29 mouse cellular contexts compared by ENCODE assay signal in genomic region chr13:4168006-4168405, GRCm38 (mm10). TPM values are rescaled to one million over a fixed set of nuclear protein-coding genes. Genes with fewer than 3 reads are reported as not detected.
"Had no signal": no experiment of that assay in that cellular context is flagged by ENCODE, and none has a peak within 500 bp of the region (broad histone marks: within the 10 kb centered on the region; RNA-seq: fewer than 3 reads in every experiment).

No protein-coding gene starts in this region.

- DNase-seq: cerebellum, adult 9-11 months; cerebellum, postnatal 10 days; cerebellum, postnatal 14 days; cerebellum, postnatal 25 days; cerebellum, postnatal 36 days; embryo, embryonic 11 days; forebrain, postnatal 0 days; gastrocnemius, adult 2 months; gastrocnemius, postnatal 10 days; gastrocnemius, postnatal 14 days; gastrocnemius, postnatal 25 days; gastrocnemius, postnatal 36 days; heart, adult 11 months; heart, adult 18-20 months; heart, adult 2 months had no signal

- ATAC-seq: forebrain, embryonic 13.5 days; forebrain, embryonic 14.5 days; forebrain, embryonic 15.5 days; forebrain, embryonic 16.5 days; forebrain, postnatal 0 days had no signal

RNA-seq across cellular contexts. Expression of gene Akr1c18, which starts 17.6 kb away (rescaled TPM):
- total RNA-seq: common myeloid progenitor, adult 5-6 weeks; granulocyte monocyte progenitor cell, adult 5-6 weeks; heart, adult 2 months; heart, adult 8-10 months had no signal
- polyA plus RNA-seq: embryonic facial prominence, embryonic 10.5 days; embryonic facial prominence, embryonic 11.5 days; embryonic facial prominence, embryonic 12.5 days; erythroblast, embryonic 14.5 days; forebrain, embryonic 10.5 days; forebrain, embryonic 11.5 days; forebrain, embryonic 12.5 days; forebrain, embryonic 15.5 days had no signal

RNA-seq across cellular contexts. Expression of gene Akr1c13, which starts 22.9 kb away (rescaled TPM):
- polyA plus RNA-seq: erythroblast, embryonic 14.5 days had no signal
